Mouse (Mus musculus): ENCODE measurements around the gene Fbxl19. TPM values are rescaled to one million over a fixed set of nuclear protein-coding genes. Genes with fewer than 3 reads are reported as not detected.
A peak's percentile ranks its signal among the peaks of the same experiment; 100 is the strongest.
"Not testable (repeated sequence)": the region's sequence is repeated elsewhere in the genome, so short reads cannot be mapped to it uniquely, and the experiment has no call there.

Fbxl19 gene
- total RNA-seq, 2 experiments from 2014 or later: 63.5 to 65.2 TPM

DNA sequence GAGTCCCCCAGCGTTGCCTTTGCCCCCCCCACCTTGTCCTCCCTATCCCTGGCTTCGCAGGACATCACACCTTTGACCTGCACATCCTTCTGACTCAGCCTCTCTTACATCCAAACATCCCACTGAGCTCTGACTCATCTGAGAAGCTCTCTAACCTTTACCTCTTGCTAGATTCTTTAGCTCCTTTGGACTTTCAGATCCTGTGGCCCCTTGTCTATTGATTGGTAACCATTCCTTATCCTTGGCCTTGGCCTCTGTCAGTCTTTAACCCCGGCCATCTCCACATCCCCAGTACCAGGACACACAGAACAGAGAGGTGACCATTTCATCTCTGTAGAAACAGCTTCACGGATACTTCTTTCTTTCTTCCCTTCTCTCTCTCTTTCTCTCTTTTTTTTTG lies 14.2 kb upstream of the Fbxl19 start:
- no peak for DNase-seq

DNA sequence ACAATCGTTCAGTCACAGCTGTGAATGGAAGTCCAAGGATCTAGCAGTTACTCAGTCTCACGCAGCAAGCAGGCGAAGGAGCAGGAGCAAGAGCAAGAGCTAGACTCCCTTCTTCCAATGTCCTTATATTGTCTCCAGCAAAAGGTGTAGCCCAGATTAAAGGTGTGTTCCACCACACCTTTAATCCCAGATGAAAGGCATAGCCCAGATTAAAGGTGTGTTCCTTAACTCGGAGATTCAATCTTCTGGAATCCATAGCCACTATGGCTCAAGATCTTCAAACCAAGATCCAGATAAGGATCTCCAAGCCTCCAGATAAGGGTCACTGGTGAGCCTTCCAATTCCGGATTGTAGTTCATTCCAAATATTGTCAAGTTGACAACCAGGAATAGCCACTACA lies 12.3 kb upstream of the Fbxl19 start, which contains the start of gene Ctf2:
Gene Ctf2, minus strand, starts transcription at position 101 of the 400 bp plus-strand sequence.
- DNase-seq: not testable (repeated sequence)

DNA sequence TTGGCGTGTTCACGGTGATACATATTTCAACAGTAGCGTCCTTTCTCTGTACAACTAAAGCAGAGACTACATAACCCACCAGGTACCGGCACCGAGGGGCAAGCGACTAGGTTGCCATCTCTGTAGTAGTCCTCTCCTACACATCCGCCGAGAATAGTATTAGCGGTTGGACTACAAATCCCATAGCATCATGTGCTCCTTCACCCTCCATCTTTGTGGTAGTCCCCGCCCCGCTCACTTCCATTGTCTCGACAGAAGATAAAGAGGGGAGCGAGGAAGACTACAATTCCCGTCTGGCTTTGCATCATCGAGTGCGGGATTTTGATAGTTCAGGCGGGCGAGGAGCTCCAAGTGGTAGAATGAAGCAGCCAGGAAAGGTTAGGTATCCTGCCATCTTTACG lies 908 bp downstream of the Fbxl19 start:
- DNase-seq: peak; percentile 92 to 94

DNA sequence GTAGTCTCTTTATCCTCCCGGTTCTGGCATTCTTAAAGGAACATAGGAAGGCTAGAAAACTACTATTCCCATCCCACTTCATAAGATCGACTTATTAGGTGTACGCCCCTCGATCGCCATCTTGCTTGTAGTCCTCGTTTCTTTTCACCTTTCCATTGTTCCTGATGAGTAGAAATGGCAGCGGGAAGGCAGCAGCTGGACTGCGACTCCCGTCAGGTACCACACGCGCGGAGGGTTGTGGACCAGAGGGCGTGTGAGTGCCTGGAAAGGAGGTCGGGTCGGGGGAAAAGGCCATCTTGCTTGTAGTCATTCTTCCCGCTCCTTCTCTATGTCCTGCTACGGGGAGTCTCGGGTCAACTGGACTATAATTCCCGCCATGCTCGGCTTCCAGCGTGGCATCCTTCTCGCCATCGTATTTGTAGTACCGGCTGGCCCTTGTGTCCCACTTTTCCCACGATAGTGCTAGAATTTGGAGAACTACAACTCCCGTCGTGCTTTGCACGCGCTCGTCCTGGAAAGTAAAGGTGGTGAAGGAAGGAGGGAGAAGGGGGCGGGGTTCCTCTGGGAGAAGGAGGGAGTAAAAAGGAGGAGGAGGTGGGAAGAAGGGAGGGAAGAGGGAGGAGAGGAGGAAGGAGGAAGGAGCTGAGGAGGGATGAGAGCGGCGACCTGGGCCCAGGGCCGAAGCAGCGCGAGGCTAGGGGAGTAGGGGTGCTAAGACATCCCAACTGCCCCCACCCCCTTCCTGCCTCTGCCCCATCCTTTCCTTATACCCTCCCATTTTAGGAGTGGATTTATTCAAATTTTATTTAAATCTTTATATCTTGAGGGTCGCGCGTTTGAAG lies 1.5 kb downstream of the Fbxl19 start:
- peak; percentile 97 for DNase-seq

DNA sequence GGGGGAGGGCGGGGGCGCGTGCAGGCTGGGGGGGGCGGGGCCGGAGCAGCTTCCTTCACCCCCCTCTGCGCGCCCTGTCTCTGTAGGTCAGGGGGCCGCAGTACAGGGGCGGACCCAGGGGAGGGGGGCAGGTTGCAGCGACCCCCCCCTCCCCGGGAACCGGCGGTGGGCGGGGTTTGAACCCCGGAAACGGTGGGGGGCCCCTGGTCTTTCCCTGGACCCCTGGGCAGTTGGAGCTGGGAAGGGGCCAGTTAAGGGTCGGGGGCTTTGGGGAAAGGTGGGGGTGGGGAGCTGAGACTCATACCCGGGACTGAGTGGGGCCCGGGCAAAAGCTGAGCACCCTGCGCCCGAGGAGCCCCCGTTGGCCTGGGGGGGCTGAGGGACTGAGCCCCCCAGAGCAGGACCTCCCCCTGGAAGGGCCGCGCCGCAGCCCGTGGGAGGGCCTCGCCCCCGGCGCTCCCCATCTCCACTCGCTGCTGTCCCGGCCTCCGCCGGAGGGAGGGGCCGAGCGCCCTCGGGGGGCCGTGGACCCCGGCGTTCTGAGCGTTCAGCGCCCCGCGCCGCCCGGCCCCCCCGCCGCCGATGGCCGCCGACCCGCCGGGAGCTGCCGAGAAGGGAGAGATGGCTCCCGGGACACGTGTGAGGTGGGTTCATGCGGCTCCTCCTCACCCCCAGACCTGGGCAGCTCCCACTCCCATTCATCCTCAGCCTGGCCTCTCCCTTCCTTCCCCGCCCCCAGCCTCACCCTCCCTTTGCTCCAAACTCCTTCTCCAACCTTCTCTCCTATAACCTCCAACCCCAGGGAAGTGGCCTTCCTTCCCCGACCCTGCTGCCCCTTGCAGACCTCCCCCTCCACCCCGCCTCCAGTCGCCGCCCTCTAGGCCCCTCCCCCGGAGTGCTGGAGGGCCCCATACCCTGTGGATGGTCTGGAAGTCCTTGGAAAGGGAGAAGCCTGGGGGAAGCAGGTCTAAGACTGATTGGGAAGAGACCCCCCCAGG lies 2.5 kb downstream of the Fbxl19 start:
- DNase-seq: no peak

DNA sequence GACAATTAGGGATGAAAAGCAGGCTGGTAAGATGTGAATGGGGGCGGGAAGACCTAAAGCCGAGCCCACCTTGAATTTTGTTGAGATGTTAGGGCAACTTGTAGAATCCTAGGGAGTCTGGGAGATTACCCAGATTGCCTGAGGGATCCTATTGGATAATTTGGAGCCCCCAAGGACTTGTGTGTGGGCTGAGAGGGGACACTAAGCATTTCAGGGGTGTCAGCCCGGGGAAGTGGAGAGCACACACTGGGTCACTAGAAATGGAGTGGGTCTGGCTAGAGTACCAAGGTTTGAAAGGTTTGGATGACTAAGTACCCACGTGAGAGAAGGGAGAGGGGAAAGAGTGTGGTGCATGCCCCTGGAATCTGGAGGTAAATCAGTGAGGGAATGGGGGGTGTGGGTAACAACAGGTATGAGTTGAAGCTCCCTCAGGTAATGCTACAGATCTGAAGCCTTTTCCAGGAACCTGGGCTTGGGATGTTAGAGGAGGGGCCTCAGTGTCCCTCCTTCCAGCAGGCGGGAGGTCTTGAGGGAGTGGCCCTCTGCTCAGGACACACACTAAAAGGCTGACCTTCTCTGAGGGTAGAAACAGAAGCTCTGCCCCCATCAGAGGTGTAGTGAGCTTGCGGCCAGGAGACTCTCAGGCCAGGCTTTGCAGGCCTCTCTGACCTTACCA lies 3.4 kb downstream of the Fbxl19 start:
- no peak for DNase-seq

DNA sequence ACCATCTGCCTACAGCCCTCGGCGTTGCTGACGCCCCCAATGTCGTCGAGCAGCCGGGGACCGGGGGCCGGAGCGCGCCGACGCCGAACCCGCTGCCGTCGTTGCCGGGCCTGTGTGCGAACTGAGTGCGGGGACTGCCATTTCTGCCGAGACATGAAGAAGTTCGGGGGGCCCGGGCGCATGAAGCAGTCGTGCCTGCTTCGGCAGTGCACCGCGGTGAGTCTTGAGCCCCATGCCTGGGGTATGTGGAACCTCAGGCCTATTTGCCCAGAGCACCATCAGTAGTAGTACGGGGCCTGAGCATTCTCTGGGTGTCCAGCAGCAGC lies 3.9 kb downstream of the Fbxl19 start:
- no peak for DNase-seq

DNA sequence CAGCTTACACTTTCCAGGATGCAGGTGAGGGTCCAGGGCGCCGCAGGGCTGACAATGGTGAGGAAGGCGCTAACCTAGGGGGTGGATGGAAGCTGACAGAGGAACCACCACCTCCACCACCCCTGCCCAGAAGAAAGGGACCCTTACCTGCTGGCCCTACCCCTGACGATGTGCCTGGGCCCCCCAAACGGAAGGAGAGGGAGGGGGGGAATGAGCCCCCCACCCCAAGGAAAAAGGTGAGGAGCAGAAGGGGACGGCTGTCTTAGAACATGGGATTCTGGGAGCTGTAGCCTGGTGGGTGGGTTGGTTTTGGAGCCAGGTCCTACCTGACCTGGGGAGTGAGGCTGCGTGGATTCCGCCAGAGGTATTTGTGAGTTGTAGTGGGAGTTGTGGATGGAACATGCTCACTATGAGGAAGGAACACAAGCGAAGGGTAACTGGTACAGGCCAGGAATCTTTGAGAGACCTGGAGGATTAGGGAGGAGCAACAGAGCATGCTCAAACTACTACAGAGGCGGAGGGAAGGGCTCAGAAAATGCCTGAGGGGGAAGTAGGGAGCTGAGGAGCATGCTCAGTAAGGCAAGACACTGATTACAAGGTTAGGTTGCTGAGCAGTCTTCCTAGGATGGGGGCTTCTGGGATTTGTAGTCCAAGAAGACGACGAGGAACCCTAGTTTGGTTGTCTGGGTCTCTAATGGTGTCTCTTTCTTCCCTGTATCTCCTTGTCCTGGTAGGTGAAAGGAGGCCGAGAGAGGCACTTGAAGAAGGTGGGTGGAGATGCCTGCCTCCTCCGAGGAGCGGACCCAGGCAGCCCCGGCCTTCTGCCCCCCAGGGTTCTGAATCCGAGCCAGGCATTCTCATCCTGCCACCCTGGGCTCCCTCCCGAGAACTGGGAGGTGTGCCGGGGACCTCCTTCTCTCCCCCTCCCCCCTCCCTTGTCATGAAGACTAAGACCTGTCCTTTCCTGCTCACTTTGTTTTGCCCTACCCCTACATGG lies 6.1 kb downstream of the Fbxl19 start:
- DNase-seq: peak in 1 of 2 experiments; percentile 32

DNA sequence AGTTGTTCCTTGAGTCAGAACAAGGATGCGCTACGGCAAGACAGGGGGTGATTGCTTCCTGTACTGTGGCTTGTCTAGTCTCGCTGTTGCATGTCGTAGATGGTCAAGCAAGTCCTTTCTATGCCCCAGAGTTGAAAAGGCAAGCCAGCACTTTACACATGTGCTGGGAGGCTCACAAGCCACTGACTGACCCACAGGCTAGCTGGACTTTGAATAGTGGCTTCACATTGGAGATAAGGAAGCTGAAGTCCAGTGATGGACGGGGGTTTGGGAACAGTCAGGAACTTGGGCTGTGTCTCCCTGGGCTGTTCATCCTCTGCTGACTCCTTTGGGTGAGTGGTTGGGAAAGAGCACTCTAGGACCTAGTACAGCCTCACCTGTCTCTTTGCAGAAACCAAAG lies 7.3 kb downstream of the Fbxl19 start:
- no peak for DNase-seq

DNA sequence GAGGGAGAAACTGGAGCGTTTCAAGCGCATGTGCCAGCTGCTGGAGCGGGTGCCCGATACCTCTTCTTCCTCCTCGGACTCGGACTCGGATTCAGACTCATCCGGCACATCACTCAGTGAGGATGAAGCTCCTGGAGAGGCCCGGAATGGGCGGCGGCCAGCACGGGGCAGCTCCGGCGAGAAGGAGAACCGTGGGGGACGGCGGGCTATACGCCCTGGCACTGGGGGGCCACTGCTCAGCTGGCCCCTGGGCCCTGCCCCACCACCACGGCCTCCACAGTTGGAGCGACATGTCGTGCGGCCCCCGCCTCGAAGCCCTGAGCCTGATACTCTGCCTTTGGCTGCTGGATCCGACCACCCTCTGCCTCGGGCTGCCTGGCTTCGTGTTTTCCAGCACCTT lies 7.7 kb downstream of the Fbxl19 start:
- DNase-seq: no peak

DNA sequence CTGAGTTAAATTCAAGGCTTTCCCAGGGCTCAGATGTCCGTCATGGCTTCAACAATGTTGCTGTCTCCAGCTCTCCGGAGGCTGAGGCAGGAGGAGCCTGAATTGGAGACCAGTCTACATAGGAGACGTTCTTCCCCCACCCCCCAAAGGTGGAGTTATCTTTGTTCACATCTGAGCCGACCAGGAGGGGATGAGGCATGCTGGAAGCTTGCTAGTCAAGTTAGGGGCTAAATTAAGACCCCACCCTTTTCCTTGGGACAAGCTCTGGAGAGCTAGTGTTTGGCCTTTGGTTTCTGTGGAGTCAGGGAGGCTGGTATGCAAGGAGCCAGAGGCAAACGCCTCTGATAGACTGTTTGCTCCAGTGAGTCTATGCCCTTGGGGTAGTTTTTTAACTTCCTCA lies 8.8 kb downstream of the Fbxl19 start:
- DNase-seq: no peak

DNA sequence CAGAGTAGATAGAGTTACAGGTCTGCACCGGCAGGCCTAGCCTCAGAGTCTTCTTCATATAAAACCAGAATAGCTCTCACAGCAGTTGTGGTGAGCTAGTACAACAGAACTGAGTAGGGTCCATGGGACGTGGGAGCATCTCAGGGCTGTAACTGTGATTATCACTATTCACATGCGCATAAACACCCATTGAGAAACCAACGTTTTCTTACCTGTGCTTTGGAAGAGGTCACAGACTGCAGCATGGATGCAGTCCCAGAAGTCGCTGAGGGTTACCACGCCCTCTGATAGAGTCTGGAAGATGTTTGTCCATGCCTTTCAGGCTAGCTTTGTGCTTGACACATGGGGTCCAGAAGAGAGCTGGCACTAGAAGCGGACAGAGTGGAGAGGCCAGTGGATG lies 9.4 kb downstream of the Fbxl19 start:
- no peak for DNase-seq

DNA sequence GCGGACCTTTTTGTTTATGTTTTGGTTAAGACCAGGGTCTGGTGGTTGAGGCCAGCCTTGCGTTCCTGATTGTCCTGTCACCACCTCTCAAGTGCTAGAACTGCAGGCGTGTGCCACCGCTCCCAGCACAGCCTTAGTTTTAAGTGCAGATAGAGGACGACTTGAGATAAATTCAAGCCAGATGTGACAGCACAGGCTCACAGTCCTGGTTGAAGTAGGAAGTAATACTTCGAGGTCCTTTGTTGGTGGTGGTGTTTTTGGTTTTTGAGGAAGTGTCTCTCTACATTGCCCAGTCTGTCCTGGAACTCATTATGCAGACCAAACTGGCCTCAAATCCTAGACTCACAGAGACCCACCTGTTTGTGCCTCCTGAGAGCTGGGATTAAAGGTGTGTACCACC lies 15.4 kb downstream of the Fbxl19 start:
- DNase-seq: no peak

DNA sequence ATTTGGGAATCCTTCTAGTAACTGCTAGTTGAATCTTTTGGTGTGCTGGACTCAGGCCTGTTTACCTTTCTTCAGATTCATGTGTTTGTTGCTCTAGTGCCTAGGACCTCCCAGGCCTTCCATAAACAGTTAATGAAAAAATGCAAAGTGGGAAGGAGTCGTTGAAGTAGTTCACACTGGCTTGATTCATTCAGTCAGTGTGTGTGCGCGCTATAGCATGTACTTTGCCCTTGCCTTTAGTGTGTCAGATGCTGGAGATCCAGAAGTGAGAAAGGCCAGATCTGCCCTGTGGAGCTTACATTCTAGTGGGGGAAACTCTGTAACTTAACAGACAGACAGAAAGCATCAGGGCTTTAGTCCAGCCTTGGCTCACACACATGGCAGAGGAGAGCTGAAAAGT lies 16.1 kb downstream of the Fbxl19 start:
- no peak for DNase-seq

DNA sequence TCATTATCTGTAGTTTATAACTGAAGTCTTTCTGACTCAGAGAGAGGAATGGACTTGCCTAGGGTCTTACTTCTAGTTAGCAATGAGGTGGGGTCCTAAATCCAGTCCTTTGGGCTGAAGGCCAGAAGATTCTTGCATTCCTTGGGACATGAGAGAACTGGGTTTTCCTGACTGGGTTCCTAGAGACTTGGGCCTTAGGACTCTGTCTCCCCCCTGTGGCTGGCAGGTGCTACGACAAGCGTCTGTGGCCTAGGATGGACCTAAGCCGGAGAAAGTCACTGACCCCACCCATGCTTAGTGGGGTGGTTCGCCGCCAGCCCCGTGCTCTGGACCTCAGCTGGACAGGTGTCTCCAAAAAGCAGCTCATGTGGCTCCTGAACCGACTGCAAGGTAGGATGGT lies 16.7 kb downstream of the Fbxl19 start:
- DNase-seq: peak in 1 of 2 experiments; percentile 56

DNA sequence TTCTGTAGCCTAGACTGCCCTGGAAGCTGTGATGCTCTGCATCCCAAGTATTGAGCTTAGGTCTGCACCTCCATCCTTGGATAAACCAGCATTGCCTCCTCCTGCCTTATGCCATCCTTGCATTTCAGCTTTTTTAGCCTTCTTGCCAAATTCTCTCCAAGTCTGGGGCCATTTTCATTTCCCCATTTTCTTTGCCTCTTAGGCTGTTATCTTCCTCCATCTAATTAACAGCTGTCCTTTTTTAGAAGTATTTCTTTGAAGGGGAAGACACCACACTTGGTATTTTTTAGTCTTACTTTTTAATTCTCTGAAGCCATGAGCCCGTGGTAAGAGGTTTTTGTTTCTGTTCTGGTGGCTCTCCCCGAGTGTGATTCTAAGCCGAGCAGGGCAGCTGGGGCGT lies 19.3 kb downstream of the Fbxl19 start:
- no peak for DNase-seq

DNA sequence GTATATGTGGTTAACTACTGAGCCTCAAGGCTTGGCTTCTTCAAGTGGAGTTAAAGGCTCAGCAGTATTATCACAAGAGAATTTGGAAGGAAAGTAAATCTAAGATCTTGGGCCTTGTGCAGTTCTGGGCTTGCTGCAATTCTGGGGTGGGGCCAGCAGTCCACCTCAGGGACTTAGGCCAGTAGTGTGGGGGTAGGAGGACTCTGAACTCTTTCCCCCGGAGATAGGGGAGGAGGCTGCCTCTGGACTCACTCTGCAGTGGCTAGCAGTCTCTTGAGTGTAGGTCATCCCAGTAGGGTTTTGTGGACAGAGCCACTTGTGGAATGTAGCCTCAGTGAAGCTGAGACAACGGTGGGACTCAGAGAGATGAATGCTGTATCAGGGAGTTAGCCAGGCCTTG lies 21.4 kb downstream of the Fbxl19 start:
- DNase-seq: no peak

DNA sequence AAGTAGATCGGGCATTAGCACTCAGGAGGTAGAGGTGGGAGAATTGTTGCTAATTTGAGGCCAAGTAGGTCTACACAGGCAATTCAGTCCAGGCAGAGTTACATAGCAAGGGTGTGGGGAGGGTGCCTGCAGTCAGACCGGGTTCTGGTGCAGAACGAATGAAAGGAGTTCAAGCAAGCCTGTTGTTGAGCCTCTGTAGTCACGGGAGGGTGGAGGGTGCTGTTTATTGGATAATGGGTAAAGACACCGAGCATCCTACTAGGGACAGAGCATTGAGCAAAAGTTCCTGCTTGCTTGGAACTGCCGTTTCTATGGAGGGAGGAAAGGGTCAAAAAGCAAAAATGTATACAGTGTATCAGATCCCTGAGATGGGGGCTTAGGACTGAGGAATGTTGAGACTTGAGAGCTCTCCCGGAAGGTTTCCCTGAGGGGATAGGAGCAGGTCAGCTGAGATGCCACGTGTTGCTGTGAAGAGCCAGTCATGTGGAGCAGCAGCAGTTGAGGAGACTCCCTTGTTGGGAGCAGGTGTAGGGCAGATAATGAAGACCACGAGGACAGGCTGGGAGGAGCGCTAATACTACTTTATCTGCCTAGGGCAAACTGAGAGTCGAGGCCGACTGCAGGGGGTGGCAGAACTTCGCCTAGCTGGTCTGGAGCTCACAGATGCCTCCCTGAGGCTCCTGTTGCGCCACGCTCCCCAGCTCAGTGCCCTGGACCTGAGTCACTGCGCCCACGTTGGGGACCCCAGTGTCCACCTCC lies 22.7 kb downstream of the Fbxl19 start:
- DNase-seq: no peak

DNA sequence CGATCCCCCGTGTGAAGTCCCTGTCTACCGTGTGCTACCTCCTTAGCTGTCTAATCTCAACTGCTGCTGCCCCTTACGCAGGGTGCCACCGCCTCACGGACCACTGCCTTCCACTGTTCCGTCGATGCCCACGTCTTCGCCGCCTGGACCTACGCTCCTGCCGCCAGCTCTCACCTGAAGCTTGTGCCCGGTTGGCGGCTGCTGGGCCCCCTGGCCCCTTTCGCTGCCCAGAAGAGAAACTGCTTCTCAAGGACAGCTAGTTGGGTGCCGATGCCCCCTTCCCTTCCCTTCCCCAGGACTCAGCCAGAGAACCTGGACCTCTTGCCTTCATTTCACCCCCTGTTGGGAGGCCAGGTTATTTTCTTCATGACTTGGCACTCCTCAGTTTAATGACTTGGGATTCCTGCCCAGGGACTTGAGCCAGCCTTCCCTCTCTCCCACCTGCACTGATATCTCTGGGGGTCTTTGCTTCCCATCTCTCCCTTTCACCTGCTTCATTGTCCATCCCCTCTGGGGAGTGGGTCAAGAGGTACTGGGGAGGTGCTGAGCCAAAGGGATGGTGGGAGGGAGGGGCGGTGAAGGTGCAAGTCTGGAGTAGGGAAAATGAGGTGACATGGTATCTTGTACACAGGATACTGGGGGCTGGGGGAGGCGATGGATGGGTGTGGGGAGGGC lies 23.5 kb downstream of the Fbxl19 start:
- no peak for DNase-seq

DNA sequence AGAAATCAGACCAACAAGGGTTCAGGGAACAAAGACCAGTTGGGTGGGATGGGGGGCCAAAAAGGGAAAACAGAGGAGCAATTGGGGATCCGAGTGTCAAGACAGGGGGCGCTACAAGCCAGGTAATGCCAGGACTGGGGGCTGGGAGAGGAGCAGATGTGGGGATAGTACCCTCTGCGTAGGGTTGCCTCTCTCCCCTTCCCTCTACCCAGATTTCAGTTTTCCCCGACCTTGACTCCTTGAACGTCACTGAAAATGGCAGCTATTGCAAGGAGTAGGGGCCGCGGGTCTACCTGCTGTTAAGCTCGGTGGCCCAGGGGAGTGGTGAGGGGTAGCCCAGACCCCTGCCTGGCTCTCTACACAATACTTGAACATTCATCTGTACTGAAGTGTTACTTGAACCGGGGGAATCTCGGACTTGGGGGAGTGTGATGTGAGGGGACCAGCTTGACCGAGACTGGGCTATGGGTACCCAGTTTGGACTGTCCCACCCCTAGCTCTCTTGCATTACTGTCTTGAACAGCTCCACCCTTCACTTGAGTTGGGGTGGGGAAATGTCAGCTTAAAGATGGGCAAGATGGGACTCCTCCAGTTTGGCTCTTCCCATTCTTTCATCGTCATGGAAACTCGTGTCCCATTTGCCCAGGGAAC lies 24.1 kb downstream of the Fbxl19 start:
- no peak for DNase-seq

Measured in layer of hippocampus, postnatal 36 days (tissue).